In genomic region chr2:7056401-7056800, GRCm38 (mm10) we compare ENCODE assay signal across 20 mouse cellular contexts.
DNase-seq lines count a peak whose midpoint lies in the region; ATAC-seq and TF ChIP-seq lines count a peak whose summit lies in the region.
"Had no signal": no experiment of that assay in that cellular context is flagged by ENCODE, and none has a peak within 500 bp of the region (broad histone marks: within the 10 kb centered on the region; RNA-seq: fewer than 3 reads in every experiment).

No protein-coding gene starts in this region.

- peak; percentile 27; the same call in 1 of the 2 replicates for ATAC-seq in forebrain, embryonic 14.5 days
- no peak for ATAC-seq in forebrain, embryonic 11.5 days (replicated peaks; ENCODE audit: low FRiP score)
- ATAC-seq in midbrain, embryonic 13.5 days, result no peak
- ATAC-seq: CD4-positive, CD25-positive, alpha-beta regulatory T cell, adult 4 months had no signal

- H3K4me1 ChIP-seq in forebrain, embryonic 14.5 days (ENCODE audit: control insufficient read depth, insufficient read depth, low read length), result peaks cover 9% of the 10 kb centered on the region; the same call in 1 of the 2 replicates
- H3K4me1 ChIP-seq in forebrain, embryonic 11.5 days (replicated peaks; ENCODE audit: control insufficient read depth, insufficient read depth, low read length), result no peaks in the 10 kb centered on the region
- H3K4me1 ChIP-seq in embryonic fibroblast, embryonic 13.5 days (ENCODE audit: control insufficient read depth, insufficient read depth, low read length), result no peaks in the 10 kb centered on the region; the same call in 1 of the 2 replicates
- H3K4me1 ChIP-seq in midbrain, embryonic 13.5 days (replicated peaks), result no peaks in the 10 kb centered on the region
- H3K4me1 ChIP-seq: liver, embryonic 13.5 days had no signal

- no peaks in the 10 kb centered on the region for H3K27me3 ChIP-seq in forebrain, embryonic 14.5 days (replicated peaks; ENCODE audit: control insufficient read depth, insufficient read depth, low read length)
- no peaks in the 10 kb centered on the region for H3K27me3 ChIP-seq in forebrain, embryonic 11.5 days (ENCODE audit: control insufficient read depth, insufficient read depth, low read length)
- no peaks in the 10 kb centered on the region for H3K27me3 ChIP-seq in midbrain, embryonic 13.5 days
- H3K27me3 ChIP-seq: embryonic facial prominence, embryonic 12.5 days; heart, embryonic 13.5 days; liver, embryonic 13.5 days; stomach, embryonic 15.5 days had no signal

- 55% methylated on average over 4 of the region's 4 CpGs for WGBS in forebrain, embryonic 14.5 days
- WGBS in forebrain, embryonic 11.5 days, result 79% methylated on average over 4 of the region's 4 CpGs
- WGBS in midbrain, embryonic 13.5 days, result 67% methylated on average over 4 of the region's 4 CpGs

- no peaks in the 10 kb centered on the region for H3K36me3 ChIP-seq in forebrain, embryonic 14.5 days (ENCODE audit: control insufficient read depth, insufficient read depth, low read length)
- H3K36me3 ChIP-seq in forebrain, embryonic 11.5 days (ENCODE audit: control insufficient read depth, insufficient read depth, low read length), result no peaks in the 10 kb centered on the region
- H3K36me3 ChIP-seq in midbrain, embryonic 13.5 days, result no peaks in the 10 kb centered on the region
- H3K36me3 ChIP-seq: embryonic facial prominence, embryonic 12.5 days; heart, embryonic 13.5 days; liver, embryonic 13.5 days; stomach, embryonic 15.5 days had no signal

- H3K4me2 ChIP-seq in forebrain, embryonic 14.5 days (ENCODE audit: low read length), result no peak overlapping the region
- no peak overlapping the region for H3K4me2 ChIP-seq in forebrain, embryonic 11.5 days (ENCODE audit: low read depth, low read length, severe bottlenecking)
- H3K4me2 ChIP-seq in midbrain, embryonic 13.5 days (replicated peaks), result no peak overlapping the region
- H3K4me2 ChIP-seq: embryonic facial prominence, embryonic 12.5 days; heart, embryonic 13.5 days; hindbrain, embryonic 14.5 days; liver, embryonic 13.5 days; midbrain, embryonic 11.5 days; stomach, embryonic 15.5 days had no signal

- no peak overlapping the region for H3K9ac ChIP-seq in forebrain, embryonic 14.5 days (ENCODE audit: low read length)
- H3K9ac ChIP-seq in forebrain, embryonic 11.5 days (ENCODE audit: low read length), result no peak overlapping the region
- H3K9ac ChIP-seq in midbrain, embryonic 13.5 days (replicated peaks), result no peak overlapping the region
- H3K9ac ChIP-seq: embryonic facial prominence, embryonic 12.5 days; heart, embryonic 13.5 days; hindbrain, embryonic 14.5 days; liver, embryonic 13.5 days; stomach, embryonic 15.5 days had no signal

- no peaks in the 10 kb centered on the region for H3K9me3 ChIP-seq in forebrain, embryonic 14.5 days (replicated peaks; ENCODE audit: control insufficient read depth, low read length)
- H3K9me3 ChIP-seq in forebrain, embryonic 11.5 days (ENCODE audit: control insufficient read depth, low read length), result no peaks in the 10 kb centered on the region
- no peaks in the 10 kb centered on the region for H3K9me3 ChIP-seq in midbrain, embryonic 13.5 days
- H3K9me3 ChIP-seq: embryonic facial prominence, embryonic 12.5 days; heart, embryonic 13.5 days; liver, embryonic 13.5 days; stomach, embryonic 15.5 days had no signal

- no peak for TF ChIP-seq POLR2A in embryonic fibroblast, embryonic 13.5 days (IDR thresholded peaks at IDR 0.05; ENCODE audit: low read depth, low read length)

- peak; percentile 37 for DNase-seq in forebrain, embryonic 14.5 days (ENCODE audit: low spot score)
- no peak for DNase-seq in forebrain, embryonic 11.5 days (ENCODE audit: low spot score)
- DNase-seq in layer of hippocampus, adult 2 months (ENCODE audit: low spot score in 2 of 2), result no peak
- no peak for DNase-seq in layer of hippocampus, adult 9-10 months (ENCODE audit: low spot score)
- DNase-seq in Muller cell, postnatal 12 days (ENCODE audit: inconsistent ontology term), result peak; percentile 94
- no peak for DNase-seq in frontal cortex, adult 2 months (ENCODE audit: extremely low spot score in 1 of 2, low spot score in 1 of 2)
- DNase-seq: cerebellum, adult 8-10 months; kidney, adult 9 months; liver, embryonic 13.5 days; retina, postnatal 1 day; thymus, adult 2 months had no signal

- no peak overlapping the region for H3K27ac ChIP-seq in forebrain, embryonic 14.5 days (ENCODE audit: low read depth, low read length)
- H3K27ac ChIP-seq in forebrain, embryonic 11.5 days (ENCODE audit: low read depth, low read length), result no peak overlapping the region
- peak overlapping the region; percentile 1 for H3K27ac ChIP-seq in layer of hippocampus, adult 2 months
- peak overlapping the region; percentile 69; the same call in 1 of the 2 replicates for H3K27ac ChIP-seq in embryonic fibroblast, embryonic 13.5 days (ENCODE audit: insufficient read depth, low read length)
- H3K27ac ChIP-seq in midbrain, embryonic 13.5 days, result no peak overlapping the region
- H3K27ac ChIP-seq: embryonic facial prominence, embryonic 12.5 days; hindbrain, embryonic 14.5 days; liver, embryonic 13.5 days; macrophage; stomach, embryonic 15.5 days had no signal

- no peak for TF ChIP-seq CTCF in layer of hippocampus, adult 2 months (conservative IDR thresholded peaks at IDR 0.05)
- no peak for TF ChIP-seq CTCF in embryonic fibroblast, embryonic 13.5 days (IDR thresholded peaks at IDR 0.05; ENCODE audit: borderline replicate concordance, insufficient read depth, low read length)

- H3K4me3 ChIP-seq in forebrain, embryonic 14.5 days (ENCODE audit: low read depth, low read length), result no peak overlapping the region
- H3K4me3 ChIP-seq in forebrain, embryonic 11.5 days (ENCODE audit: low read depth, low read length), result no peak overlapping the region
- no peak overlapping the region for H3K4me3 ChIP-seq in layer of hippocampus, adult 2 months
- H3K4me3 ChIP-seq in embryonic fibroblast, embryonic 13.5 days (ENCODE audit: insufficient read depth, low read length), result no peak overlapping the region
- H3K4me3 ChIP-seq in midbrain, embryonic 13.5 days (replicated peaks), result no peak overlapping the region
- H3K4me3 ChIP-seq: embryonic facial prominence, embryonic 12.5 days; heart, embryonic 13.5 days; liver, embryonic 13.5 days; stomach, embryonic 15.5 days had no signal

Comparison
In these comparisons a context has a peak if more than half of its experiments do, and no peak if none do; other contexts are left out.
1. DNase-seq: peak in forebrain, embryonic 14.5 days (single experiment) and Muller cell, postnatal 12 days (single experiment); none in forebrain, embryonic 11.5 days (single experiment), layer of hippocampus, adult 2 months (0 of 2), layer of hippocampus, adult 9-10 months (single experiment) and frontal cortex, adult 2 months (0 of 2).
2. H3K27ac ChIP-seq: peak in layer of hippocampus, adult 2 months (single experiment) and embryonic fibroblast, embryonic 13.5 days (single experiment); none in forebrain, embryonic 14.5 days (single experiment), forebrain, embryonic 11.5 days (single experiment) and midbrain, embryonic 13.5 days (single experiment).